Mouse (Mus musculus) neutrophil, adult 65 days (primary cell): Measurements from ENCODE around the gene Xrra1. TPM values are rescaled to one million over a fixed set of nuclear protein-coding genes. Genes with fewer than 3 reads are reported as not detected.

Experiments
- total RNA-seq: library from RNA; stranded (reverse); gene quantifications from 2 replicates; pipeline ENCODE4 v1.2.4, GENCODE M21; 2023

Xrra1 gene
- 0.25 TPM in 1 of 2 replicates, not detected in the other for total RNA-seq

GRCm38 (mm10) chr7:99858813-99859585, at the start of gene Xrra1:
Gene Xrra1, plus strand, starts transcription at chr7:99859116.

GRCm38 (mm10) chr7:99828083-99828570, 30.8 kb upstream of the Xrra1 start, which contains the start of gene Neu3:
Gene Neu3, minus strand, starts transcription at chr7:99828417.

GRCm38 (mm10) chr7:99863362-99863761, 4.4 kb downstream of the Xrra1 start, which contains the start of gene Spcs2:
Gene Spcs2, minus strand, starts transcription at chr7:99863462.

Other genes starting within 250 kb of the Xrra1 start
- gene Tpbgl, start 232.0 kb upstream of the Xrra1 start, total RNA-seq = not detected in 2 replicates
- gene Slco2b1, start 147.8 kb upstream of the Xrra1 start, total RNA-seq = not detected in 2 replicates
- not detected in 2 replicates for gene Olfr520, start 128.8 kb upstream of the Xrra1 start, total RNA-seq
- gene Olfr521, start 95.6 kb upstream of the Xrra1 start, total RNA-seq = not detected in 2 replicates
- 0.61 and 0.63 TPM in 2 replicates for gene Neu3, start 30.7 kb upstream of the Xrra1 start, total RNA-seq
- gene Spcs2, start 4.3 kb downstream of the Xrra1 start, total RNA-seq = 80.2 and 81.0 TPM in 2 replicates
- 26.5 and 41.6 TPM in 2 replicates for gene Rnf169, start 121.3 kb downstream of the Xrra1 start, total RNA-seq
- gene Chrdl2, start 147.1 kb downstream of the Xrra1 start, total RNA-seq = not detected in 2 replicates